Mouse (Mus musculus) brain, embryonic 14.5 days (tissue): ENCODE data around the gene Tceal9. TPM values are rescaled to one million over a fixed set of nuclear protein-coding genes. Genes with fewer than 3 reads are reported as not detected.

ENCODE experiments used
- DNase-seq: peaks from one replicate; pipeline ENCODE4 v3.0.0-alpha.2; 2011; ENCODE audit warnings: low read depth
- CTCF ChIP-seq: fragments of 200-500 bp; IDR thresholded peaks from 2 replicates; pipeline ENCODE4 v1.5.1; 2012; ENCODE audit warnings: inconsistent platforms, mild to moderate bottlenecking, moderate library complexity, borderline replicate concordance; ENCODE audit not compliant: insufficient read depth, insufficient read length; ENCODE audit errors: extremely low read depth
- POLR2A ChIP-seq: fragments of 200-500 bp; IDR thresholded peaks from 2 replicates; pipeline ENCODE4 v1.6.1; 2012; ENCODE audit warnings: mild to moderate bottlenecking, inconsistent platforms, borderline replicate concordance; ENCODE audit not compliant: poor library complexity, insufficient read depth, insufficient read length, severe bottlenecking; ENCODE audit errors: extremely low read depth
- polyA plus RNA-seq: library from polyadenylated mRNA; depleted of rRNA; stranded (reverse); fragments of >200 nt; gene quantifications from 2 replicates; pipeline ENCODE4 v1.2.3, GENCODE M21; 2012; rRNA removed

Tceal9 gene
- 194 and 222 TPM in 2 replicates for polyA plus RNA-seq

GRCm38 (mm10) chrX:136244574-136245229 is at the start of gene Tceal9:
Gene Tceal9 (plus strand): TSS chrX:136245079.
- peak; percentile 94 for DNase-seq
- peak; percentile 62; the same call in 1 of the 2 replicates for TF ChIP-seq POLR2A
- TF ChIP-seq CTCF, result no peak

- TF ChIP-seq POLR2A (no peak), CTCF (no peak)
- no peak for DNase-seq
Observed at GRCm38 (mm10) chrX:136195193-136195944, 49.5 kb upstream of the Tceal9 start.

GRCm38 (mm10) chrX:136196873-136197272 is 48.0 kb upstream of the Tceal9 start:
- peak; percentile 35; the same call in 1 of the 2 replicates for TF ChIP-seq CTCF
- TF ChIP-seq POLR2A, result no peak
- DNase-seq, result no peak

DNA sequence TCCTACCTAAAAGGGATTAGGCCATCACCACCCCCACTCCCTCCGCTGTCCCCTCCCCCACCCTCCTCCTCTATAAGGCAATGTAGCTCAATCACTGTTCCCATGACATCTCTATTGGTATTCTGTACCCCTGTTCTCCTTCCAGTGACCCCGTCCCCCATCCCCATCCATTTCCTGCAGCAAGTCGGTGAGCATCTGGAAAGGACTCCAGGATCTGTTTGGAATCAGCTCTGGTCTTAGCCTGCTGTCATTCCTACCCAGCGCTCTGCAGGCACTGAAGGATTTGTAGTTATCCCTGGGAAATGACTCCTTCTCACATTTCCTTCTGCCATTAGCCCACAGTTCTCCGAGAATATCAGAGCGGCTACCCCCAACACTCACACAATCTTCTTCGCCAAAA is 41.6 kb upstream of the Tceal9 start:
- TF ChIP-seq POLR2A, result no peak
- no peak for TF ChIP-seq CTCF
- DNase-seq, result no peak

DNA sequence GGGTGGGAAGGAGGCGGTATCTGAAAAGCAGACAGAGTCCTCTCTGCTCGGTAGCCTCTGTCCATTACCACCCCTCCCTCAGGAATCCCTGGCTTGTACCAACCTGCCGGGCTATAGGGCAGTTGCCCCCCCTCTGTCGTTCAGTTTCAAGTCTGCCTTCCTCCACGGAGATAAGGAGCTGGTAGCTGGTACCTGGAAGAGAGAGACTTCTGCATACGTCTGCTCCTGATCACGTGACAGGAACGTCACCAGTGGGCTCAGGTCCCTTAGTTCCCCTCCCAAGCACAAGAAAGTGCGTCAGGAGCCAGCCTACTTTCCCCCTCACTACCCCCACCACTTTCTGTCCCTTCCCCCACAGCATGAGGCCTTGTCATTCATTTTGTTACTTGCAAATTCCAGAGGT is 41.2 kb upstream of the Tceal9 start, which contains the start of gene Tceal5:
Gene Tceal5 (minus strand): TSS at position 213 of the 403 bp plus-strand sequence.
- no peak for TF ChIP-seq CTCF
- no peak for TF ChIP-seq POLR2A
- DNase-seq, result peak; percentile 90

GRCm38 (mm10) chrX:136204406-136204805 is 40.5 kb upstream of the Tceal9 start:
- TF ChIP-seq POLR2A (no peak), CTCF (no peak)
- DNase-seq, result no peak

DNA sequence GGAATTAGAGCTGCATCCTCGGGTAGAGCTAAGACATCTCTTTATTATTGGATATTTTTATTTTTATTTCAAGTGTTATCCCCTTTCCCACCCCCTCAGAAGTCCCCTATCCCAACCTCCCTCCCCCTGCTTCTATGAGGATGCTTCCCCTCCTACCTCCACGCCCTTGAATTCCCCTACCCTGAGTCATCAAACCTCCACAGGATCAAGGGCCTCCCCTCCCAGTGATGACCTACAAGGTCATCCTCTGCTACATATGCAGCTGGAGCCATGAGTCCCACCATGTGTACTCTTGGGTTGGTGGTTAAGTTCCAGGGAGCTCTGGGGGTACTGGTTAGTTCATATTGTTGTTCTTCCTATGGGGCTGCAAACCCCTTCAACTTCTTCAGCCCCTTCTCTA is 31.5 kb upstream of the Tceal9 start:
- DNase-seq, result no peak
- no peak for TF ChIP-seq POLR2A
- TF ChIP-seq CTCF, result no peak

DNA sequence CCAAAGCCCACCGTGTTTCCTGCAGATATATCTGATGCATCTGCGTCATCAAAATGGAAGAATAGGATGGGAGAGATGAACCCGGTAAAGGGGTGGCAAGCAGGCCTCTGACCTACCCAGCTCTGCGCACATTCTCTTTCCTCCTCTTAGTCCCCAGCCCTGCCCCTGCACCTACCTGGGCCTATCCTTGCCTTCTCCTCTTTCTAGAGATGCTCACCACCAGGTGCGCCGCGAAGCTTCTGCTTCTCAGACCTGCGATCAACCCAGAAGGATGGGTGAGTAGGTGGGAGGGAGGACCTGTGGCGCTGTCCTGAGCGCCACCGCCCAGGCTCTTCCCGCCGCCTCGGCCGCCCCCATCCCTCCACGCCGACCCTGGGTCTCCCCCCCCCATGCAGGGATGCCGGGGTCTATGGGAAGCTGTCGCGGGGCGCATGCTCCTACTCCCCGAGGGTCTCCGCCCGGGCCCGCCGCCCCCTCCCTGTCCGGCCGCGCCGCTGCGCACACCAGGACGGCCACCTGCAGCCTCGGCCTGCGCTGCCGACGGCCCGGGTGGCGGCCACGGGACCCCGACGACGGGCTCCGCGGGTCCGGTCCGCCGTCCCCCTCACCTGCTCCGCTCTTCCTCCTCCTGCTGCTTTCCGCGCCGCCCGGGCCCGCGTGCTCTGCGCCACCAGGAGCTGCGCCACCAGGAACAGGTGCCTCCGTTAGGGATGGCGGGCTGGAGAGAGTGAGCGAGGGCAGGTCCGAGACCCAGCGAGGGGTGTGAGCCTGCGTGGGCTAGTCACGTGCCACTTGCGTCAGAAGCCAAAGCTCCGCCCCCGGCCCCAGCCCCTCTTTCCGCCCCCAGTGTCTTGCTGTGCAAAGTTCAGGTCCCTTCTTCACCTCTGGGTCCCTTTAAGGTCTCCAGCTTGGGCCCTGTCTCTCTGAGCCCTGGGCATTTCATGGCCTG is 29.9 kb upstream of the Tceal9 start, which contains the start of the genes Tceal7 and Bex1:
Gene Tceal7 (plus strand): TSS at position 51 of the 949 bp plus-strand sequence.
Gene Bex1 (minus strand): TSS at position 785 of the 949 bp plus-strand sequence.
- DNase-seq, result peak; percentile 5

GRCm38 (mm10) chrX:136216303-136216702 is 28.6 kb upstream of the Tceal9 start:
- DNase-seq, result peak; percentile 37
- no peak for TF ChIP-seq CTCF
- TF ChIP-seq POLR2A, result no peak

GRCm38 (mm10) chrX:136223714-136224113 is 21.2 kb upstream of the Tceal9 start:
- DNase-seq, result no peak
- TF ChIP-seq CTCF (no peak), POLR2A (no peak)

DNA sequence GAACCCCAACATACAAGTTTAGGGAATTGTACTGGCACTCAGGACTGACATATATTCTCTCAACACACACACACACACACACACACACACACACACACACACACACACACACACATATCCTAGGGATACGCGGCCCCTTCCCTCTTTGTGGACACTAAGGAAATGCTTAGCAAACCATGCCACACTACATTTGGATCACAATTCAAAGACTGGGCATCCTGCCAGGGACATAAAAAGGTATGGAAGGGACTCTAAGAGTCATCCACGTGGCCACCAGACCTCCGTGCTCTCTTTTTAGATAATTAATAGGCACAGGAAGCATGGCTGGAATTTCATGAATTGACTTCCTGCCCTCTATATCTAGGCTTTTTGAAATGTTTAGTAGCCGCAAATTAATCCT is 17.1 kb upstream of the Tceal9 start:
- peak; percentile 41 for DNase-seq
- TF ChIP-seq CTCF, result no peak
- TF ChIP-seq POLR2A, result no peak
